Mouse (Mus musculus) layer of hippocampus, adult 8-10 months (tissue): ENCODE data around the gene Tbc1d23. TPM values are rescaled to one million over a fixed set of nuclear protein-coding genes. Genes with fewer than 3 reads are reported as not detected.

ENCODE experiments used
- DNase-seq, 2 experiments: peaks; one replicate each; pipeline ENCODE4 v3.0.0; 2022; ENCODE audit warnings: low spot score in 2 of 2
- total RNA-seq, 4 experiments: library from RNA; stranded (reverse); gene quantifications; 2 replicates each; pipeline ENCODE4 v1.2.4; 2022

Gene Tbc1d23
- total RNA-seq, 4 experiments from 2014 or later: 47.4 to 52.9 (median 51.1) TPM

DNA sequence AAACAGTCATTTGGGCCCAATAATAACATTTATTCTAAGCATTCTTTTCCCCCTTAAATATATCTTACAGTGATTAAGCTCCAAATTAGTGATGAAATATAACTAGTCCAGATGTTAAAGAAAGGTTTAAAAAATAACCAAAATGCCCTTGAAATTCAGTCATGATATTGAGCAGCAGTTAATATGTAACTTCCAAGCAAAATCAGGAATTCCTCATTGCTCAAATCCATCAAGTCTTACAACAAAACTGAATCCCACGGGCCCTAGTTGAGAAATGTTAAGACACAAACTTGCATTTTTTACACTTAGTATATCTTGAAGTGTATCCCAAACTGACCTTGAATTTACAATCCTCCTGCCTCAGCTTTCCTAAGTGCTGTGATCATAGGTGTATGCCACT lies 67.6 kb downstream of the Tbc1d23 start:
- DNase-seq: no peak

DNA sequence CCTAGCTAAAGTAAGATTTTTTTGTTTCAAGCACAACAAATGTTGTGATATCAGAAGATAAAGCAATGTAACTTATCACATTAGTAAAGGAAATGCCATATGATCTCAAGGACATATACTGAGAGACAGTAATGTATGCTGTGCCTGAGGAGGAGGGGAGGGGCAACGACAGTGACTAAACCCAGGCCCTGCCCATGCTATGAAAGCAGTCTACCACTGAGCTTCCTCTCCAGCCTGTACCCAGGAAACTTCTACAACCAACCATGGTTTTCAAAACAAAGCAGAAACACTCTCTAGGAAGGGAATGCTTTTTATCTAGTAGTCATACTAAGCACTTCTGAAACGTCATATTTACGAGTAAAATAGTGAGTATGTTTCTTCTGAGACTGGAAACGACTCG lies 68.5 kb downstream of the Tbc1d23 start:
- no peak for DNase-seq

DNA sequence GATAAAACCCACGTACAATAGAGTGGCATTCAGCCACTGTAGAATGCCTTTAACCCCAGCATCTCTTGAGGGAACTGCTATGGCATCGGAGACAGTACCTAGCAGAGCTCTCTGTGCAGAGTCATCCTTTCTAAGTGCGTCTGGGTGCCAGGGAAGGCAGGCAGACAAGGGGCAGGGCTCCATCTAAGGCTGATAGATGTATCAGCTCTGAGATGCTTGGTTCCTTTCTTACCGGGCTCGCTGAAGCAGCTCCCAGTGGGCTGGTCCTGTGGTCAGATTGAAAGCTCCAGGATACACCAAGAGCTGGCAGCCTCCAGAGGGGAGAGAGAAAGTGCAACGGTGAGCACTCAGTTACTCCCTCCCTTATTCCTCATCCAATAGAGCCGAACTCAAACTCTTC lies 71.5 kb downstream of the Tbc1d23 start:
- DNase-seq: no peak

DNA sequence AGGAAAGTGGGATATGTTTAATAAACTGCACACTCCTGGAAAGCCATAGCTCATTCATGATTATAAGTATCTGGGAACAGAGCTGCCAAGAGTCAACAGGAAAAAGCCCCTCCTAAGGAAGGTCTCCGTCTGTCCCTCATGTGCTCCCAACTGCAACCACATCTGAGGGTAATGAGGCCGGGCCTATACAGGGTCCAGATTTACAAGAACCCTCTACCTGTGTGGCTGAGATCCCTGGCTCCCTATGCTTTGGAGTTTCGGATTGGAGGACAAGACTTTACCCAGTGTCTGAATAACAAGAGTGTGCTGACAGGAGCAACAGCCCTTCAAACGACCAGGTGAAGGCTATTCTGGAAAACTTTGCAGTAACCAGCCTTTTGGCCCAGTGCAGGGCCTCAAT lies 73.6 kb downstream of the Tbc1d23 start:
- no peak for DNase-seq

DNA sequence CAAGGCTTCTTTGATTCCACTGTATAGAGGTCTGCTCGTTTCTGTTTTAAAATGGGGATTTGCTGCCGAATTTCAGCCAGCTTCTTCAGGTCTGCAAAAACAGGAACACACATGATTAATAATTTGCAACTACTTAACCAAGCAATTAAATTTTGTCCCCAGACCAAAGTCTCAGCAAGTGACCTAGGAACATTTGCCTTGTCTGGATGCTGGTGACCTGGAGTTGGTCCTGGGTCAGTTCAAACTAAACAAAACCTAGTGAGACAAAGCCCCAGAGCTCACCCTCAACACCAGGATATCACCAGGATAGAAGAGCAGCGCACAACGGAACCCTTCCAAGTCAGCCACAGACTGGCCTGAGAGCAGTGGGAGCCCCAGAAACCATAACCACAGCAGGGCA lies 74.2 kb downstream of the Tbc1d23 start:
- no peak for DNase-seq

DNA sequence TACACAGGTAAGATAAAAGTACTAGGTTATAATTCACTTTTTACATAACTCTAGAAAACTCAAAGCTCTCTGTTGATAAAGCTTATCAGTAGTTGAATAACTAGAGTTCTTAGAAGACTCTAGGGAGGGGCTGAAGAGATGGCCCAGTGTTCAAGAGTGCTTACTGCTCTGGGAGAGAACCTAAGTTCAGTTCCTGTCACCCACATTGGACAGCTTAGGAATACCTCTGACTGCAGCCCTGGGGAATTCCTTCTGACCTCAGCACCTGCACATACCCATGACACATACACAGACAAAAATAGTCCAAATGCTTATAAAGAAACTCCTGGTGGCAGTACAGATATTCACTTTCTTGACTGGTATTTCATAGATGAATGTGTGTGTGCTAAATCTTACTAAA lies 75.4 kb downstream of the Tbc1d23 start:
- no peak for DNase-seq

DNA sequence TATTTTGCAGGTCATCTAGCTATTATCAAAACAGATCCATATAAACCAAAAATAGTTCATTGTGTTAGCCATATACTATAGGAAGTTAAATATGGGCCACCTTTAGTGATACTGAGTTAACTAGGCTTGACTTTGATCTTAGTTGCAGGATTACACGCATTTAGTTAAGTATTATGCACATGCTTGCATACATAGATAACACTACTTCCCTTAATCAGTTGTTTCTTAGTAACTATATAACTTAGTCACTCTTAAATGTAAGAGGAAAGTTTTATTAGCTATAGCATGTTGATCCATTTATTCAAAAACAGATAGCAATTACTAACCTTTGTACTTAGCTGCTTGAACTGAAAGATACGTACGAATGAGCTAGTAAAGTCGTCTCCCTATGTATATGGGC lies 79.9 kb downstream of the Tbc1d23 start:
- no peak for DNase-seq

DNA sequence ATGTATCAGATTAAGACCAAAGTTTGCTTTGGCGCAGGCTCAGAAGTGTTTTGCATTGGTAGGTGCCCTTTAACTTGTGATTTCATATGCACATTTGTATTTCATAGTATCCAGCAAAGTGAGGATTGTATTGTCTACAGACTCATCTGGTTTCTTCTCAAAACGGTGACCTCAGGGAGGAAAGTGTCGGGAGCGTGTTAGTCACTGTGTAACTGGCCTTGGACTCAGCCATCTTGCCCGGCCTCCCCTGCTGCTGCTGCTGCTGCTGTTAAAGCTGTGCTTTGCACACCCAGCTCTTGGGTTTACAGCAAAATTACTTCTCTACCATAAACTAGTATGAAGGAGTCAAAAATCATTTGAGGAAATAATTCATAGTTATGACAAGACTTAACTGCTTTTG lies 86.6 kb downstream of the Tbc1d23 start:
- no peak for DNase-seq

DNA sequence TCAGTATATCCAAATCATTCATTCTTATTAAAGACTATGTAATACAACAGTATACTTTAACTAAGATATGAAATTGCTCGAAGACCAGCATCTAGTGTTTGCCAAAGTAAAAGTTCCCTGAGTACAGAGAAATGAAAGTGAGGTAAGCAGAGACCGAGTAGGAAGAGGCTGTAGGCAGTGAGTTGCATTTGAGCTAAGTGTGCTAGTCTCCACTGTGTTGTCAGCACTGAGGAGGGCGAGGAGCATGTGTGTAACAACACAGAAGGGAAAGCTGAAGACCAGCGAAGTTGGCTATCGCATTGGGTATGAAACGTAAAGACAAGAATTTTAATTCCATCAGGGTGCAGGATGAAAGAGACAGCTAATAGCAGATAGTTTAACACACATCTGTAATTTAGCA lies 97.7 kb downstream of the Tbc1d23 start:
- no peak for DNase-seq

DNA sequence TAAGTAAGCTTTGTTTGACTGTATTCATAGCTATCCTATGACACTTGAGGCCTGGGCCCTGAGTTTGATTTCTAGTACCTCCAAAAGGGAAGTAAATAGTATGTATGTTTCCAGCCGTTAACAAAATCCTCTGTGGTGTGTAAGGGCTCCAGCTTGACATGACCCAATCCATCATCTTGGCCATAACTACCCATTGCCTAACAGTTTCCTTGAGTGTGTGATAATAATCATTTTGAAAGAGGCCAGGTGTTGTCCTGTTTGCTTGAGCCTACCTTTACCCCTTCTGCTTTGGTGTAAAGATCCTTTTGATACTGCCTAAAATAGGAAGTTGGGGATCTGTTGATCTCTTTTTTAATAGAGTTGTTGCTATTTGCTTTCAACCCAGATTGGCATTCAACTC lies 99.0 kb downstream of the Tbc1d23 start:
- no peak for DNase-seq

DNA sequence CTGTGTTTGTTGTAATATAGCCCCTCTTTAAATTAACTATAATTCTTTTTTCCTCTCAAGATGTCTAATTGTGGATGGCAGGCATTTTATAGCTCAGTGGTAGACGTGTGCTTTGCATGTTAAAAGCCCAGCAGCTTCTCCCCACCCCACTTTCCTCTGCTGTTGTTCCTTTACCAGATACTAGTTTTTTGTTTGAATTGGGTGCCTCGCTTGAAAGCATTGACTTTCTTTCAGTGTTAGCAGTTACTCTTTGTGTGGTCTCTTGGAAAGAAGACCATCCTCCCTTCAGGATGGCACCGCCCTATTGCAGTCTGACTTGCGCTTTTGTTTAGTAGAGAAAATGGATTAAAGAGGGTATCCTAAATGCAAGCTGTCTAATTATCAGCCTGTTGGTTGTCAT lies 99.8 kb downstream of the Tbc1d23 start:
- DNase-seq: no peak

DNA sequence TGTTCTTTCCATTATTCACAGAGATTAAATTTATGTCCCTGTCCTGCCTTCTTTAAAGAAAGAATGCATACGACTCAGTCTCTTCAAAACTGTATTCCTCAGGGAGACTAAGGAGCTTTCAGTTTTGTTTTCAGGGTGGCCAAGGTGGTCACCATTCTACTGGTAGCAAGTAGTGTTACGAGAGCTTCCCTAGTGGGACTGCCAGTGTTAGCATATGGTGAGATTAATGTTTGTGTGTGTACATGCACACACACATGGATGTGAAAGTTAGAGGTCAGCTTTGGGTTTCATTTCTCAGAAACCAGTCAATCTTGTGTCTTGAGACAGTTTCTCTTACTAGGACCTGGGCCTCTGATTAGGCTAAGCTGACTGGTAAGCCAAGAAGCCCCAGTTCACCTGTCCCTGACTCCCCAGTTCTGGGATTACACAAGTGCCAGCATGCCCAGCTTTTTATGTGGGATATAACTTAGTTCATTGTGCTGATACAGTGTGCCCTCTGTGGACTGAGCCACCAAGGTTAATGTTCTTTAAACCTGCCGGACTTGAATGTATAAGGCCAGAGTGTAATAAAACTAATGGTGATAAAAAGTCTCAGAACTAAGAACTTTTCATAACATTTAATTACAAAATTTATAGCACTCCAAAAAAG lies 100.4 kb downstream of the Tbc1d23 start:
- DNase-seq: no peak

DNA sequence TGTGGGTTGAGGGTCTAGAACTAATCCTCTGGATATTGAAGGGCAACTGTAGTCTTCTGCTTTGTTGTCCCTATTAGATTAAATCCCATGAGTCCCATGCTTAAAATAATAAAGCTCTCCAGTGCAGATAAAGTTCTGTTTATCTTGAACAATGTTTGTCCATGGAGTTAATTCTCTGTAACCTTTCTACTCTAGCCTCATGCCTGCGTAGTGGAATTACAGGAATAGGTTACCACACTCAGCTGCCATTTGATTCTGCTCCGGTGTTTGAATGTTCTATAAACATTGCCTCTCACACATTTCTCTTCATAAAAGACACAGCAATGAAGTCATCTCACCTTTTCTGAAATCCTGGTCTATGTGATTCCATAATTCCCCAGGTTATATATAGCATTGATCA lies 103.5 kb downstream of the Tbc1d23 start:
- DNase-seq: no peak

DNA sequence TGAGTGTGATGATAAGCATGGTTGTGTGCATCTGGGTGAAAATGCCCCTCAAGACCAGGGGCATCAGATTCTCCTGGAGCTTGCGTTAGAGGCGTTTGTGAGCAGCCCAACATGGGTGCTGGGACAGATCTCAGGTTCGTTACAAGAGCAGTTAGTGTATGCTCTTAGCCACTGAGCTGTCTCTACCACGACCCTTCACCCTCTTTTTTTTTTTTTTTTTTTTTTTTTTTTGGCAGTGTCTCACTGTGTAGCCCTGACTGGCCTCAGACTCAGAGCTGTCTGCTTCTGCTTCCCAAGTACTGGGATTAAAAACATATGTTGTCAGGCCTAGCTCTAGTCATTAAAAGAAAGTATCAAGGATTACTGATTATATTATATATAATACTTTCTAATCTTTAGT lies 105.0 kb downstream of the Tbc1d23 start:
- DNase-seq: no peak

DNA sequence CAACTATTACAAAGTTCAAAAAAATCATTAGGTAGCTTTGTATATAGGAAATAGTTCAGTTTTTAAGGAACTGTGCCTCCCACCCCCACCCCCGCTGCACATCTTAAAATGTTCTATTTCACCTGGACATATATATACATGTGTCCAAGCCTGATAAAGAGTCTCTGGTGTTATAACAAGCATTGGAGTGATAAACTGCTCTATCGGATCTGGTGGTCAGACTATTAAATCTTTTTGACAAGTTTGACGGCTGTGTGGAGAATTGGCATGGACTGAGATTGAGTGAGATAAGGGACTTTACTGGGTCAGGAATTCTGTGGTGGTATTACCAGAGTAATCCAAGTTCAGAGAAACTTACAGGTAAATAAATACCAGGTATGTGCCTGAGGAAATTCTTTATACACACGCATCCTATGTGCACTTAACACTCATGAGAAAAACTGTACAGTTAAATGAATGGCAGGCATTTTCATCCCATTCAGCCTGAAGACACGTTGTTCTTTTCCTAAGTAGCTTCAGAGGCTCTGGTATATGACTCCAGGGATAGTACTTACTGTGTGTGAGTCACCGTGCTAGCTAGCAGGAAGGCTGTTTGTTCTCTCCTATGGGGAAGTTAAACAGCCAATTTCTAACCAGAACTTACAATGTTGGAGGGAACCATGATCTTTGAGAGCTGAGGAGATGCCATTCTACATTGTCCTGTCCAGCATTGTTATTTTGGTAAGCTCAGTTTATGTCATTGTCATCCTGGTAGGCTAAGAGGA lies 108.4 kb downstream of the Tbc1d23 start:
- no peak for DNase-seq

DNA sequence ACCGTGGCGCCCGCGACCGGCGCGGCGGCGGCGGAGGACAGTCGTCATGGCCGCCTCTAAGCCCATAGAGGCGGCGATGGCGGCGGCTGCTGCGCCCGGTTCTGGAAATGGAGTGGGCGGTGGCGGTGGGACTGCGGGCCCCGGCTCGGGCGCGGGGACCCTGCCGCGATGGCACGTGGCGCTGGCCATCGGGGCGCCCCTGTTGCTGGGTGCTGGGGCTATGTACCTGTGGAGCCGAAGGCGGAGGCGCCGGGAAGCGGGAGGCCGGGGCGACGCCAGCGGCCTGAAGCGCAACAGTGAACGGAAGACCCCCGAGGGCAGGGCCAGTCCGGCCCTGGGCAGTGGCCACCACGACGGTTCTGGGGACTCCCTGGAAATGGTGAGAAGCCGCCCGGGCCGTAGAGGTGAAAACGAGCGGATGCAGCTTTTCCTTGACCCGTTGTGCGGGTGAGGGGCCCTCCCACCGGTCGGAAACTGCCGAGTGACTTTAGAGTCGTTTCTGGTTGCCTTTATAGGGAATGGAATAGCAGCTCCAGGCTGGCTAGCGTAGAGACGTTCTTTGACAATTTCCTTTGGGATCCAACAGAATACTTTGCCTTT lies 109.4 kb downstream of the Tbc1d23 start:
- no peak for DNase-seq

DNA sequence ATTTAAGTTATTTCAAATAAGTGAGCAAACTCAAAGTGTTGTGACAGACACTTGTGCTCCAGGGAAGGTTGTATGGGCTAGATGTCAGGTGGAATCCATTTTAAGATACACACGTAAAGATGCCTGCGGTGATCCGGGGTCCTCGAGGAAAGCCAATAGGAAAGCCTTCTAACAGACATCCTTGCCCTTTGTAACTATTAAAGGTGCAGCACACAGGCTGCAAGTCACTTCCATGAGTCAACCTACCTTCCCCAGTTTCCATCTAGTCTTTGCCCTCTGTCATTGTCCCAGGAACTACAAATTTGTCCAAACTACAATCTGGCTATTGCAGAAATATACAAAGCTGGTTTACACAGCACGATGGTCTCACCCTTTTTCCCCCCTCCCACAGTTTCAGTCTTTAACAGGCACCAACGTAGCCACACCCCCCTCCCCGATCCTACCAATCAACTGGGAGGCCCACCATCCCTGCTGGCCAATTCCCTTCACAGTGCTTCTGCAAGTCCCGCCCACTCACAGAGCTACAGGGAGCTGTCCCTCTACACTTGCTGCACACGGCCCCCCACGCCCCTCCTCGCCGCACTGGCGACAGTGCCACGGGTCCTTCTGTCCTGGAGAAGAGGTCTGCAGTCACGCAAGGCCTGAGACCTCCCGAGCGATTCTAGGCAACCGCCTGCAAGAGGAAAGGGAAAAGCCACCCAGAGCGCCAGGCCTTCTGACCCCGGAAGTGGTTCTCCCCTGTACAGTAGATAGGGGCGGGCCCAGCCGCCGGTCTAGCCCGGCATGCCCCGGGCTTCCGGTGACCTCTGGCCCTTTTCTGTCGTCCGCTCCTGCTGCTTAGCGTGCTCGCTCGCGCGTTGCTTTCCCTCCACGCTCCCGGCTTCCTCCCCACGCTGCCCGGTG lies 110.1 kb downstream of the Tbc1d23 start, which contains the start of gene Tomm70a:
Gene Tomm70a, plus strand, starts transcription at position 791 of the 903 bp plus-strand sequence.
- peak; percentile 94 to 96 for DNase-seq
